Mouse (Mus musculus): Measurements from ENCODE around the gene Nrn1l. TPM values are rescaled to one million over a fixed set of nuclear protein-coding genes. Genes with fewer than 3 reads are reported as not detected.

The Nrn1l gene
- polyA plus RNA-seq, 1 experiment from 2014 or later: 1.2 TPM

DNA sequence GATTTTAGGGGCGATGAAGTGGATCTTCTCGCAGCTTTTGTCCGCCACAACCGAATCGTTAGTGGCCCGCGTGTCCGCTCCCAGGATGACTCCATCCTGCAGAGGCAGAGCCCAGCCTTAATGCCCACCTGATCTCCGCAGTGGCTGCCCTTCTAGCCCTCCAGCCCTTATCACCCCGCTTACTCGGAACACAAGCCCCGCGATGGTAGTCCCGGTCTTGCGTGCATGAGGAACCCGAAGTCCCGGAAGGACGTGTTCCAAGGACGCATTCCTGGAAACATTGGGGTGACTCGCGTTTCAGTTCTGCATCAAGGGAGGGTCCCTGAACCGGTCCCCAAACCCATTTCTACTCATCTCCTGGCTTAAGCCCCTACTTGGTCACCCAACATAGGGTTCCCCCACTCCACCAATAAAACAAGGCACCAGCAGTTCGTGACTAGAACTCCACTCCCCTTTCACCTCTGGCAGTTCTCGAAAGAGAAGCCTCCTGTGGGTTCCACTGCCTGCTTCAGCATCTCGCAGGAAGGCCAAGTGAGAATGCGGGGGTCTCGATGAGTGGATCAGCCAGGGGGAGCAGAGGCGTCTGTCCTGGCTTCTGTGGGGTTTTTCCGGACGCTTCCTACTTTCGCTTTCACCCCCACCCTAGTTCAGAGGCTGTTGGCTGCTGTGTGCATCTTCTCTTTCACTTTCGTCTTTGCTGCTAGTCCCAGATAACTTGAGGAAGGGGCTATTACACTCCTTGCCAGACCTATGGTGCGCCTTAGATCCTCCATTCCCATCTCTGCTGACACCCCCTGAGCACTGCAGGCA is 44.3 kb downstream of the Nrn1l start:
- peak overlapping the region; percentile 75 for H3K4me2 ChIP-seq (ENCODE audit: low read length)
- peak overlapping the region; percentile 54 to 71 for H3K4me3 ChIP-seq (ENCODE audit: control insufficient read depth in 1 of 2, insufficient read depth in 1 of 2, low read depth in 1 of 2, low read length in 2 of 2)
- no peak for ATAC-seq (ENCODE audit: insufficient number of reproducible peaks, insufficient read depth, low FRiP score, low read depth)
- peak overlapping the region; percentile 88 to 92 for H3K27ac ChIP-seq (replicated peaks in 1 of 2; ENCODE audit: control insufficient read depth in 1 of 2, insufficient read depth in 1 of 2, low read depth in 2 of 2, low read length in 2 of 2)
- peak overlapping the region; percentile 86 for H3K9ac ChIP-seq (ENCODE audit: low read length)
- WGBS: under 1% methylated on average over 33 of the region's 33 CpGs
- no peaks in the 10 kb centered on the region for H3K9me3 ChIP-seq (ENCODE audit: control insufficient read depth, low read length)
- peaks cover 48% of the 10 kb centered on the region for H3K36me3 ChIP-seq (ENCODE audit: control insufficient read depth, insufficient read depth, low read length)
- no peaks in the 10 kb centered on the region for H3K27me3 ChIP-seq (ENCODE audit: control insufficient read depth, insufficient read depth, low read length)
- H3K4me1 ChIP-seq (ENCODE audit: control insufficient read depth in 2 of 2, insufficient read depth in 2 of 2, low read length in 2 of 2): peaks cover 3 to 13% of the 10 kb centered on the region in 2 experiments

DNA sequence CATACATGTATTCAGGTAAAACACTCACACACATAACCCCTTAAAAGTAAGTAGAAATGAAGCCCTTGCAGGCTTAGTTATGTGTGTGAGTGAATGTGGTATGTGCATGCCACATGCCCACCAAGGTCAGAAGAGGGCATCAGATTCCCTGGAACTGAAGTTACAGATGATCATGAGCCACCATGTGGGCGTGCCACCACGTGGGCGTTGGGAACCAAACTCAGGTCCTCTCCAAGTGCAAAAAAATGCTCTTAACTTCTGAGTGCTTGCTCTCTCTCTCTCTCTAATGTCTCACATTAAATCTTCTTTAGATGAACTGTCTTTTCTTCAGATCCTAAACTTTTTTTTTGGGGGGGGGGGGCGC is 44.9 kb downstream of the Nrn1l start, which contains the start of gene Psmb10:
Gene Psmb10, minus strand, starts transcription at position 139 of the 364 bp plus-strand sequence.
- H3K4me2 ChIP-seq (ENCODE audit: low read length): peak within 1 kb of the TSS; percentile 75
- 24% methylated on average over 4 of the region's 4 CpGs for WGBS

DNA sequence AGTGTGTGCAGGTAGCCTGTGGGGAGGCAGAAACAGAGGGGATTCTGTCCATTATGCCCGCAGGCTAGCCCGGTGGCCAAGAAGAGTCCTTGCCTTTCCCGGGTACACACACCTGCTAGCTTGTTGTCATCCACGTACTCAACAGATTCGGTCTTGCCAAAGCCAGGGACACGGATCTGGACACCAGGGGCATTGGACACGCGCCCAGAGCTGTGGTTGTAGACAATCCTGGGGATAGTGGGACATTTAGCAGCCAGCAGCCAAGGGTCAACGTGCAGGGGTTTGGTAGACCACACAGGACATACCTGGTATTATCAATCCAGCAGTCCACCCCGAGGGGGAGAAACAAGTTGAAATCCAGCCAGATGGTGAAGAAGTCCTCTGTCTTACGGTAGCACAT is 48.7 kb downstream of the Nrn1l start:
- H3K9me3 ChIP-seq (ENCODE audit: control insufficient read depth, low read length): no peaks in the 10 kb centered on the region
- H3K27ac ChIP-seq (replicated peaks in 1 of 2; ENCODE audit: control insufficient read depth in 1 of 2, insufficient read depth in 1 of 2, low read depth in 2 of 2, low read length in 2 of 2): no peak overlapping the region
- no peak overlapping the region for H3K4me2 ChIP-seq (ENCODE audit: low read length)
- no peak overlapping the region for H3K4me3 ChIP-seq (ENCODE audit: control insufficient read depth in 1 of 2, insufficient read depth in 1 of 2, low read depth in 1 of 2, low read length in 2 of 2)
- no peak for ATAC-seq (ENCODE audit: insufficient number of reproducible peaks, insufficient read depth, low FRiP score, low read depth)
- peaks cover 73% of the 10 kb centered on the region for H3K36me3 ChIP-seq (ENCODE audit: control insufficient read depth, insufficient read depth, low read length)
- H3K9ac ChIP-seq (ENCODE audit: low read length): no peak overlapping the region
- H3K4me1 ChIP-seq (ENCODE audit: control insufficient read depth in 2 of 2, insufficient read depth in 2 of 2, low read length in 2 of 2): peaks cover 0 to 4% of the 10 kb centered on the region in 2 experiments; a peak in 1 of 4 replicates
- no peaks in the 10 kb centered on the region for H3K27me3 ChIP-seq (ENCODE audit: control insufficient read depth, insufficient read depth, low read length)
- WGBS: 93% methylated on average over 11 of the region's 11 CpGs

More for the DNA sequence above, 44.9 kb downstream of the Nrn1l start, which contains the start of gene Psmb10:
- no peaks in the 10 kb centered on the region for H3K9me3 ChIP-seq (ENCODE audit: control insufficient read depth, low read length)
- peak within 1 kb of the TSS; percentile 86 for H3K9ac ChIP-seq (ENCODE audit: low read length)
- peaks cover 3 to 13% of the 10 kb centered on the region in 2 experiments for H3K4me1 ChIP-seq (ENCODE audit: control insufficient read depth in 2 of 2, insufficient read depth in 2 of 2, low read length in 2 of 2)
- no peaks in the 10 kb centered on the region for H3K27me3 ChIP-seq (ENCODE audit: control insufficient read depth, insufficient read depth, low read length)
- peaks cover 53% of the 10 kb centered on the region for H3K36me3 ChIP-seq (ENCODE audit: control insufficient read depth, insufficient read depth, low read length)
- no peak for ATAC-seq (ENCODE audit: insufficient number of reproducible peaks, insufficient read depth, low FRiP score, low read depth)
- peak within 1 kb of the TSS; percentile 88 to 92 for H3K27ac ChIP-seq (replicated peaks in 1 of 2; ENCODE audit: control insufficient read depth in 1 of 2, insufficient read depth in 1 of 2, low read depth in 2 of 2, low read length in 2 of 2)
- H3K4me3 ChIP-seq (ENCODE audit: control insufficient read depth in 1 of 2, insufficient read depth in 1 of 2, low read depth in 1 of 2, low read length in 2 of 2): peak within 1 kb of the TSS; percentile 54 to 71

DNA sequence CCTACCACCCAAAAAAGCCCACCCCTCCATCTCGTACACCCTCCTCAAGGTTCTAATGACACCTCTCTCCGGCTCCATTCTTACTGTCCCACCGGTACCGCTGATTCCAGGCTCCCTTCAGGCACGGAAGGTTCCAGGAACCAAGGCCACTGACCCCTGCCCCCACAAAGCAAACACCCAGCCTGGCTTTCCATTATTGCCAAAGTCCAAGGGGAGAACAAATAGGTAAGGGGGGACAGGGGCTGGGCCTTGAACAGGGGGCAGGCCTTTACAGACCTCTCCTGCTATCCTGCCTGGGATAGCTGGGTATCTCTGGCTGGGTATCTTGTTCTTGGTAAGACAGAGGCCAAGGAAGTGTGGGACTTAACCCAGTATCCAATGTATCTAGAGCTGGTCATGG is 49.2 kb downstream of the Nrn1l start:
- Histone ChIP-seq H3K9ac (ENCODE audit: low read length) (no peak overlapping the region), H3K27me3 (ENCODE audit: control insufficient read depth, insufficient read depth, low read length) (no peaks in the 10 kb centered on the region), H3K36me3 (ENCODE audit: control insufficient read depth, insufficient read depth, low read length) (peaks cover 79% of the 10 kb centered on the region), H3K4me2 (ENCODE audit: low read length) (no peak overlapping the region), H3K4me3 (ENCODE audit: control insufficient read depth in 1 of 2, insufficient read depth in 1 of 2, low read depth in 1 of 2, low read length in 2 of 2) (no peak overlapping the region), H3K27ac (replicated peaks in 1 of 2; ENCODE audit: control insufficient read depth in 1 of 2, insufficient read depth in 1 of 2, low read depth in 2 of 2, low read length in 2 of 2) (no peak overlapping the region), H3K4me1 (ENCODE audit: control insufficient read depth in 2 of 2, insufficient read depth in 2 of 2, low read length in 2 of 2) (peaks cover 0 to 4% of the 10 kb centered on the region in 2 experiments; a peak in 1 of 4 replicates), H3K9me3 (ENCODE audit: control insufficient read depth, low read length) (no peaks in the 10 kb centered on the region)
- no peak for ATAC-seq (ENCODE audit: insufficient number of reproducible peaks, insufficient read depth, low FRiP score, low read depth)
- WGBS: 93% methylated on average over 5 of the region's 5 CpGs

DNA sequence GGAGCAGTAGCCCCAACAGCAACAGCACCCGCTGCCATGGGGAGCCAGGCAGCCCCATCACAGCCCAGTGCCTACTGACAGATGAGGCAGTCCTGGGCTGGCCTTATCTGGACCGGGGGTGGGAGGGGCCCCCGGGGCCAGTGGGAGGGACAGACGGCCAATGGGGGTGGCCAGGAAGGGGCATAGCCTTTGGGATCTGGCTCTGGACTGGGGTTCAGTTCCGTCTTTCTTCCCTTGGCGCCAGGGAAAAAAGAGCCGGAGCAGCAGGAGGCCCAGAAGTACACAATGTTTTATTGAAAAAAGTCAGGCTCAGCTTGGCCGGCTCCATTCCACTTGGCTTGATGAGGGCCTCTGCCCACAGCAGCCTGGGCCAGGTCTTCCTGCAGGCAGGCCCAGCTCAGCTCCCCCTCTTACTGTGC is 50.0 kb downstream of the Nrn1l start, which contains the start of gene Lcat:
Gene Lcat, minus strand, starts transcription at position 62 of the 419 bp plus-strand sequence.
- no peak within 1 kb of the TSS for H3K4me2 ChIP-seq (ENCODE audit: low read length)
- peaks cover 86% of the 10 kb centered on the region for H3K36me3 ChIP-seq (ENCODE audit: control insufficient read depth, insufficient read depth, low read length)
- H3K27me3 ChIP-seq (ENCODE audit: control insufficient read depth, insufficient read depth, low read length): no peaks in the 10 kb centered on the region
- ATAC-seq (ENCODE audit: insufficient number of reproducible peaks, insufficient read depth, low FRiP score, low read depth): no peak
- peaks cover 0 to 1% of the 10 kb centered on the region in 2 experiments; a peak in 1 of 4 replicates for H3K4me1 ChIP-seq (ENCODE audit: control insufficient read depth in 2 of 2, insufficient read depth in 2 of 2, low read length in 2 of 2)
- H3K4me3 ChIP-seq (ENCODE audit: control insufficient read depth in 1 of 2, insufficient read depth in 1 of 2, low read depth in 1 of 2, low read length in 2 of 2): no peak within 1 kb of the TSS
- 70% methylated on average over 8 of the region's 8 CpGs for WGBS
- H3K9me3 ChIP-seq (ENCODE audit: control insufficient read depth, low read length): no peaks in the 10 kb centered on the region
- no peak within 1 kb of the TSS for H3K9ac ChIP-seq (ENCODE audit: low read length)
- H3K27ac ChIP-seq (replicated peaks in 1 of 2; ENCODE audit: control insufficient read depth in 1 of 2, insufficient read depth in 1 of 2, low read depth in 2 of 2, low read length in 2 of 2): no peak within 1 kb of the TSS

Other genes with a start within 250 kb of the Nrn1l start
- gene Carmil2, start 207.3 kb upstream of the Nrn1l start, polyA plus RNA-seq (2014; fragmentation: Nextera tagmentation; extraction: Ambion mirVana): 0.36 and 0.41 TPM in 2 replicates
- gene Acd, start 192.5 kb upstream of the Nrn1l start, polyA plus RNA-seq (2014; fragmentation: Nextera tagmentation; extraction: Ambion mirVana): 39.7 and 41.7 TPM in 2 replicates
- gene Pard6a, start 192.4 kb upstream of the Nrn1l start, polyA plus RNA-seq (2014; fragmentation: Nextera tagmentation; extraction: Ambion mirVana): 12.9 and 17.3 TPM in 2 replicates
- not detected in 2 replicates for gene 4933405L10Rik, start 185.9 kb upstream of the Nrn1l start, polyA plus RNA-seq (2014; fragmentation: Nextera tagmentation; extraction: Ambion mirVana)
- gene Enkd1, start 185.4 kb upstream of the Nrn1l start, polyA plus RNA-seq (2014; fragmentation: Nextera tagmentation; extraction: Ambion mirVana): 9.3 and 10.1 TPM in 2 replicates
- gene Gfod2, start 134.9 kb upstream of the Nrn1l start, polyA plus RNA-seq (2014; fragmentation: Nextera tagmentation; extraction: Ambion mirVana): 6.8 and 8.9 TPM in 2 replicates
- 10.6 and 11.5 TPM in 2 replicates for gene Ranbp10, start 66.2 kb upstream of the Nrn1l start, polyA plus RNA-seq (2014; fragmentation: Nextera tagmentation; extraction: Ambion mirVana)
- not detected in 2 replicates for gene Tsnaxip1, start 65.8 kb upstream of the Nrn1l start, polyA plus RNA-seq (2014; fragmentation: Nextera tagmentation; extraction: Ambion mirVana)
- gene Cenpt, start 40.3 kb upstream of the Nrn1l start, polyA plus RNA-seq (2014; fragmentation: Nextera tagmentation; extraction: Ambion mirVana): 34.7 and 37.2 TPM in 2 replicates
- gene Thap11, start 38.4 kb upstream of the Nrn1l start, polyA plus RNA-seq (2014; fragmentation: Nextera tagmentation; extraction: Ambion mirVana): 41.9 and 42.5 TPM in 2 replicates
- gene Nutf2, start 33.0 kb upstream of the Nrn1l start, polyA plus RNA-seq (2014; fragmentation: Nextera tagmentation; extraction: Ambion mirVana): 190 and 205 TPM in 2 replicates
- gene Edc4, start 12.7 kb upstream of the Nrn1l start, polyA plus RNA-seq (2014; fragmentation: Nextera tagmentation; extraction: Ambion mirVana): 24.0 and 27.7 TPM in 2 replicates
- 17.6 and 18.6 TPM in 2 replicates for gene Pskh1, start 6.9 kb downstream of the Nrn1l start, polyA plus RNA-seq (2014; fragmentation: Nextera tagmentation; extraction: Ambion mirVana)
- gene Ctrl, start 40.3 kb downstream of the Nrn1l start, polyA plus RNA-seq (2014; fragmentation: Nextera tagmentation; extraction: Ambion mirVana): 0.43 and 1.1 TPM in 2 replicates
- gene Psmb10, start 44.9 kb downstream of the Nrn1l start, polyA plus RNA-seq (2014; fragmentation: Nextera tagmentation; extraction: Ambion mirVana): 73.7 and 74.2 TPM in 2 replicates
- gene Lcat, start 49.8 kb downstream of the Nrn1l start, polyA plus RNA-seq (2014; fragmentation: Nextera tagmentation; extraction: Ambion mirVana): 1.2 and 1.3 TPM in 2 replicates
- 32.7 and 38.4 TPM in 2 replicates for gene Slc12a4, start 72.5 kb downstream of the Nrn1l start, polyA plus RNA-seq (2014; fragmentation: Nextera tagmentation; extraction: Ambion mirVana)
- gene Dpep3, start 85.9 kb downstream of the Nrn1l start, polyA plus RNA-seq (2014; fragmentation: Nextera tagmentation; extraction: Ambion mirVana): not detected in 2 replicates
- gene Dus2, start 97.8 kb downstream of the Nrn1l start, polyA plus RNA-seq (2014; fragmentation: Nextera tagmentation; extraction: Ambion mirVana): 13.5 and 15.2 TPM in 2 replicates
- gene Dpep2nb, start 112.4 kb downstream of the Nrn1l start, polyA plus RNA-seq (2014; fragmentation: Nextera tagmentation; extraction: Ambion mirVana): 0.24 TPM in 1 of 2 replicates, not detected in the other
- gene Ddx28, start 118.3 kb downstream of the Nrn1l start, polyA plus RNA-seq (2014; fragmentation: Nextera tagmentation; extraction: Ambion mirVana): 11.6 and 13.1 TPM in 2 replicates
- gene Nfatc3, start 165.3 kb downstream of the Nrn1l start, polyA plus RNA-seq (2014; fragmentation: Nextera tagmentation; extraction: Ambion mirVana): 4.5 and 4.7 TPM in 2 replicates
- gene Esrp2, start 243.4 kb downstream of the Nrn1l start, polyA plus RNA-seq (2014; fragmentation: Nextera tagmentation; extraction: Ambion mirVana): 0.34 and 0.55 TPM in 2 replicates